Mouse (Mus musculus) heart, embryonic 16.5 days (tissue): ENCODE results near the gene Apoc2. TPM values are rescaled to one million over a fixed set of nuclear protein-coding genes. Genes with fewer than 3 reads are reported as not detected.

Experiments
- ATAC-seq: fragments of 200-750 bp; cut with Nextera tagmentation; replicated peaks from 2 replicates; pipeline ENCODE4 v1.8.0; 2017; ENCODE audit warnings: moderate number of reproducible peaks; ENCODE audit not compliant: insufficient read depth, low FRiP score; ENCODE audit errors: extremely low read depth
- H3K27ac ChIP-seq: fragments of 300-500 bp; sonication (generic); 2 replicates; pipeline ENCODE4 v1.5.1; 2014; ENCODE audit warnings: mild to moderate bottlenecking, low read length, control low read depth, moderate library complexity
- H3K27me3 ChIP-seq: fragments of 300-500 bp; sonication (generic); 2 replicates; pipeline ENCODE4 v1.6.1; 2014; ENCODE audit warnings: low read length, mixed read lengths; ENCODE audit not compliant: control insufficient read depth, insufficient read depth
- H3K36me3 ChIP-seq: fragments of 300-500 bp; sonication (generic); 2 replicates; pipeline ENCODE4 v1.6.1; 2014; ENCODE audit not compliant: control insufficient read depth, insufficient read depth
- H3K4me1 ChIP-seq: fragments of 300-500 bp; sonication (generic); 2 replicates; pipeline ENCODE4 v1.6.1; 2014; ENCODE audit warnings: low read length, mixed read lengths; ENCODE audit not compliant: control insufficient read depth, insufficient read depth
- H3K4me2 ChIP-seq: fragments of 300-500 bp; sonication (generic); 2 replicates; pipeline ENCODE4 v1.6.1; 2014; ENCODE audit warnings: low read depth, mild to moderate bottlenecking, control low read depth, low read length
- H3K4me3 ChIP-seq: fragments of 300-500 bp; sonication (generic); 2 replicates; pipeline ENCODE4 v1.5.1; 2014; ENCODE audit warnings: mild to moderate bottlenecking, control low read depth, low read length
- H3K9ac ChIP-seq: fragments of 300-500 bp; sonication (generic); 2 replicates; pipeline ENCODE4 v1.6.1; 2014; ENCODE audit warnings: low read length, control low read depth
- H3K9me3 ChIP-seq: fragments of 300-500 bp; sonication (generic); replicated peaks from 2 replicates; pipeline ENCODE4 v1.6.1; 2016; ENCODE audit warnings: low read length; ENCODE audit not compliant: control insufficient read depth
- WGBS: fragments of 180-500 bp; shearing (Covaris S2); extraction: QIAGEN DNeasy Blood & Tissue Kit; methylation state at CpG from one replicate; pipeline ENCODE4 v1.1.7; 2014; 5-methylcytosine and 5-hydroxymethylcytosine counted together
- polyA plus RNA-seq: library from polyadenylated mRNA; unstranded; fragments of >200 nt; fragmentation: Nextera tagmentation; extraction: Ambion mirVana; gene quantifications from 2 replicates; pipeline ENCODE4 v1.2.1, GENCODE M21; 2015

Gene Apoc2
- polyA plus RNA-seq, 1 experiment from 2014 or later = 1.2 TPM

DNA sequence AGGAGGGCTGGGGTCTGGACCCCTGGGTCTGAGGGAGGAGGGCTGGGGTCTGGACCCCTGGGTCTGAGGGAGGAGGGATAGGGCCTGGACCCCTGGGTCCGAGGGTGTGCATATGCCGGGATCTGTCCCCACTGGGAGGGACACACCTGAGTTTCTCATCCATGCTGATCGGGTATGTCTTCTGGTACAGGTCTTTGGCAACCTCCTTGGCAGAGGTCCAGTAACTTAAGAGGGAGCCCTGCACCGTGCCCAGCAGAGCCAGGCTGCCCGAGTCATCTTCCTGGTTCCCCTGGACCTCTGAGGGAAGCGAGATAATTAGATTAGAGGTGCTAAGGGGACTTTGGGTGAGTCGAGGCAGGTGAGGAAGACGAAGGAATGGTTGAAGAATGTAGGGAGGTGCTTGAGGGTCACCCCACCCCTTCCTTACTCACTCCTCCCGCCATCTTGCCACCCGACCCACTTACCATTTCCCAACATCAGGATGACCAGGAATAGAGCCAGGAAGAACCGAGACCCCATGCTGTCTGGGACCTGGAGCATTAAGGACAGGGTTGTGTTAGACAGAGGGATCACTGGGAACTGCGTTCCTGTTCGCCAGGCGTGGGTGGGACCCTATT lies 4.5 kb downstream of the Apoc2 start:
- H3K36me3 ChIP-seq = no peaks in the 10 kb centered on the region
- peaks cover 5% of the 10 kb centered on the region for H3K4me1 ChIP-seq
- no peak for ATAC-seq
- H3K27me3 ChIP-seq = no peaks in the 10 kb centered on the region
- no peak overlapping the region for H3K4me2 ChIP-seq
- H3K9me3 ChIP-seq = no peaks in the 10 kb centered on the region
- H3K27ac ChIP-seq = no peak overlapping the region
- no peak overlapping the region for H3K4me3 ChIP-seq
- 53% methylated on average over 14 of the region's 14 CpGs for WGBS
- H3K9ac ChIP-seq = no peak overlapping the region

DNA sequence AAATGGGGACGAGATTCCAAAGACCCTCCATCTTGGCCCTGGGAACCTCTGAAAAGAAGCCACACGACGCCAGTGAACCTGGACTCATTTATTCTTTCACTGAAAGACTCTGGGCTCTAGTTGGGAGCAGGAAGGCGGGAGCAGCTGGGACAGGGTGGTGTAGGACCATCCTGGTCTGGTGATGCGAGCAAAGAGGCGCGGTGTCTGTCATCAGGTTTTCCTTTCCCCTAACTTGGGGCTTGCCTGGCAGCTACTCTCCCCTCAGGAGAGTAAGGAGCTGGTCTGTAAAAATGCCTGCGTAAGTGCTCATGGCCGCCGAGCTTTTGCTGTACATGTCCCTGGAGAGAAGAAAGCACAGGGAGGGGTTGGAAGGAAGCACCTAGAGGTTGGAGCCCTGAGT lies 6.2 kb downstream of the Apoc2 start:
- Histone ChIP-seq H3K4me1 (peaks cover 5% of the 10 kb centered on the region), H3K9ac (no peak overlapping the region), H3K27ac (no peak overlapping the region), H3K4me3 (no peak overlapping the region), H3K4me2 (no peak overlapping the region), H3K9me3 (no peaks in the 10 kb centered on the region), H3K36me3 (no peaks in the 10 kb centered on the region), H3K27me3 (no peaks in the 10 kb centered on the region)
- 66% methylated on average over 10 of the region's 10 CpGs for WGBS
- no peak for ATAC-seq

DNA sequence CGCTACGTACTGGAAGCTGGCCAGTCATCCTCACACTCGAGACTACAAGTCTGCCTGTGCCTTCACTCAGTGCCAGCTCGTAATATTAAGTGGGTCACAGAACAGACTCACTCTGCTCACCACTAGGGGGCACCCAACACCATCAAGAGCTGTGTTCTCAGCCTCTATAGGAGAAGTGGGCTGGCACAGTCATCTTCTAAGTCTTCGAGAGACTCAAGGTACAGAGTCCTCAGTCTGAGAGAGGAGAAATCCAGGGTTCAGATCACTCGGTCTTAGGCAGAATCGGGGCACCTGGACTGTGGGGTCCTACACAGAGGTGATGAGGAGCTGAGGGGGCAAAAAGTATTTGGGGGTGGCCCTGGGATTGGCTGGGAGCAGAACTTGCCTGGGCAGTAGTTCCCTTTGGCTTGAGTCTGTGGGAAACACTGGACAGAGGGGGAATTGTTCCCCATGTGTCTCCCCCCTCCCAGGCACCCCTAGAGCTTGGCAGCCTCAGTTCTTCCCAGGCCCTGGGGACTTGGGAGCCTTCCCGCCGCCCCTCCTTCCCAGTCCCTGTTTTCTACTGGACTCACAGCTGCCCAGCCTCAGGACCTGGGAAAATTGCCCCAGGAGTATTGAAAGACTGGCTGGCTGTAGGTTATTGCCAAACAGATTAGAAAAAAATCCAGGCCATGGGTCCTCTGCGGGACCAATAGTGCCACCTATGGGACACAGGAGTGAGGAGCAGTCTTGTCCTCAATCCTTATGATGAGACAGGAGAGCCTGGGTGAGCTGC lies 8.6 kb downstream of the Apoc2 start:
- H3K27ac ChIP-seq = peak overlapping the region; percentile 58; the same call in 1 of the 2 replicates
- no peaks in the 10 kb centered on the region for H3K36me3 ChIP-seq
- ATAC-seq = peak; percentile 72
- H3K4me3 ChIP-seq = no peak overlapping the region
- no peaks in the 10 kb centered on the region for H3K9me3 ChIP-seq
- WGBS = 7% methylated on average over 10 of the region's 10 CpGs
- peak overlapping the region; percentile 44 for H3K9ac ChIP-seq
- H3K4me2 ChIP-seq = peak overlapping the region; percentile 31; the same call in 1 of the 2 replicates
- peaks cover 10% of the 10 kb centered on the region for H3K4me1 ChIP-seq
- H3K27me3 ChIP-seq = no peaks in the 10 kb centered on the region

DNA sequence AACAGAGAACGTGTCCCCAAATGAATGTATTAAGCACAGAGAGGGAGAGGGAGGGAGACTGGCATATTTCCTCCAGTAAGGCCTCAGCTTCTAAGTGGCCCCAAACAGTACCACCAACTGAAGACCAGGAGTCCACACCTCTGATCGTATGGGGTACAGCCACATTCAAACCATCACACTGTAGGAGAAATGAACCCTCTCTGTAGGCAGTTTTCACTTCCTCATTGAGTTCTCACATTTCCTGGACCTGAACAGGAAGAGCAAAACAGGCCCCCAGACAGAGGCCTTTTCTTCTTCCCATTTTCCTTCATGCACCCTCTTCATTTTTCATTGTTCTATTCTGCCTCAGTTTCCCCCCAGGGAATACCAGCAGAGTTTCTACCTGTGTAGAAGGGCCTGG lies 10.3 kb downstream of the Apoc2 start:
- ATAC-seq = no peak
- Histone ChIP-seq H3K4me1 (peaks cover 24% of the 10 kb centered on the region), H3K27ac (no peak overlapping the region), H3K9ac (no peak overlapping the region), H3K9me3 (no peaks in the 10 kb centered on the region), H3K4me2 (no peak overlapping the region), H3K36me3 (no peaks in the 10 kb centered on the region), H3K27me3 (no peaks in the 10 kb centered on the region), H3K4me3 (no peak overlapping the region)
- WGBS = 63% methylated on average over 2 of the region's 2 CpGs

DNA sequence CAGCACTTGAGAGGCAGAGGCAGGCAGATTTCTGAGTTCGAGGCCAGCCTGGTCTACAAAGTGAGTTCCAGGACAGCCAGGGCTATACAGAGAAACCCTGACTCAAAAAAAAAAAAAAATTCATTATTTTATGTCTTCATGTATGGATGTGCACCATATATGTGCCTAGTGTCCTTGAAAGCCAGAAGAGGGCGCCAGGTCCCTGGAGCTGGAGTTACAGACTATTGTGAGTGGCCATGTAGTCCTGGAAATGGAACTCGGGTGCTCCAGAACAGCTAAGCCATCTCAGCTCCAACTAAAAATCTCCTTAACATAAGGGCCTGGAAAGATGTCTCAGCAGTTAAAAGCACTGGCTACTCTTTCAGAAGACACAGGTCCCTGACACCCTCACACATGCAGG lies 11.0 kb downstream of the Apoc2 start:
- H3K4me2 ChIP-seq = no peak overlapping the region
- H3K4me3 ChIP-seq = no peak overlapping the region
- no peak overlapping the region for H3K9ac ChIP-seq
- H3K4me1 ChIP-seq = peaks cover 26% of the 10 kb centered on the region
- 52% methylated on average over 3 of the region's 3 CpGs for WGBS
- H3K27ac ChIP-seq = no peak overlapping the region
- no peaks in the 10 kb centered on the region for H3K36me3 ChIP-seq
- H3K27me3 ChIP-seq = no peaks in the 10 kb centered on the region
- no peak for ATAC-seq
- no peaks in the 10 kb centered on the region for H3K9me3 ChIP-seq

DNA sequence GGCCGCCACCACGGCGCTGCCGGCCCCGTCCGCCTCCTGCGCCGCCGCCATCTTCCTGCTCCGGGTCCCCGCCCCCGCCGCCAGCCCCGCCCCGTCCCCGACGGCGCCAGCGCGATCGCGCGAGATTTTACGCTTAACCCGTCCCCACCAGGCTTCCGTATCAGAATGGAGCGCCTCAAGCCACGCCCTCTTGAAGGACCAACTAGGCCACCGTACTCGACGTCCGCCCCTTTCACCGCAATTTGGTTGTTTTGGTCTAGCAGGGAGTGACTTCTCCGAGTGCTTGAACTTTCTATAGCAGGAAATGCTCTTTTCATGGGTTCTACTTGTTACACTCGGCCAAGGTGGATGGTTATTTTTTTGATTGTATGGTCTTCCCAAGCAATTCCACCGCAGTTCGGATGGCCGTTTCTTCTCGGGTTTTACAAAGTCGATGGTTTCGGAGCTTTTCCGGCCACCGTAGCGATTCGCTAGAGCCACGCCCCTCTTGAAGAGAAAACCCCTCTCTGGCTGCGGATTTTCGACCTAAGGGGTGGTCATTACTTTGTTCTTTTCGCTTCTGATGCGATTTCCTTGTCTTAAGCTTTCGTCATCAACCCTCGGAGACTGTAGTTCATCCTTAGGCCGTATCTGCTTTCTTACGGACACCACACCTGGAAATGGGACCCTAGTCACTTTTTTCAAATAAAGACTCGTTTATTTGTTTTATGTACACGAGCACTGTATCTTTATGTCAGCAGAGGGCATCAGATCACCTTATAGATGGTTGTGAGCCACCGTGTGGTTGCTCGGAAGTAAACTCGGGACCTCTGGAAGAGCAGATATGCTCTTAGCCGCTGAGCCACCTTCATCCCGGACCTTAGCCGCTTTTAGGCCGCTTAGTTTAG lies 12.5 kb downstream of the Apoc2 start, which contains the start of gene Clptm1:
Clptm1 (minus strand) TSS at position 79 of the 887 bp plus-strand sequence.
- Histone ChIP-seq H3K4me1 (peaks cover 26% of the 10 kb centered on the region), H3K36me3 (no peaks in the 10 kb centered on the region), H3K9ac (peak within 1 kb of the TSS; percentile 98), H3K4me2 (peak within 1 kb of the TSS; percentile 96), H3K27me3 (no peaks in the 10 kb centered on the region), H3K4me3 (peak within 1 kb of the TSS; percentile 98), H3K27ac (peak within 1 kb of the TSS; percentile 87), H3K9me3 (no peaks in the 10 kb centered on the region)
- ATAC-seq = peak; percentile 84
- WGBS = under 1% methylated on average over 63 of the region's 63 CpGs

DNA sequence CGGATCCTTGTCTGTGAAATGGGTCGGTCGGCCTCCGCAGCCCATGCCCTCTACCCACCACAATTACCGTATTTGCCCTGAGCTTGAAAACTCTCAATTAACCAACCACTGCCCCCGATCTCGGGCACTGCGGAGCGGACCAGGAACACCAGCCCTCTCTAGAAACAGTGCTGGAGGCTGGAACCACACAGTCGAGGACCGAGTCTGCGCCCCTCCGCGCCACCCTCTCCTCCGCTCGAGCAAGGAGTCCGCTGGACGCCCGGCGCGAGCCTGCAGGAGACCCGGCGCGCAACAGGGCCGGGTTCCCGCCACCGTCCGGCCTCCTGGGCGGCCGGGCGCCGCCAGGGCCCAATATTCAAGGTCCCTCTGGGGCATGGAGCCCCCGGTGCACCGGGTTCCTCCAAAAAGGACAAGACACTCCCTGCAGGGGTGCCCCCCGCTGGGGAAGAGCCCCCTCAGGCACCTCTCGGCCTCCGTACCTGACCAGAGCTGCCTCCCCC lies 13.2 kb downstream of the Apoc2 start:
- peaks cover 26% of the 10 kb centered on the region for H3K4me1 ChIP-seq
- H3K27ac ChIP-seq = peak overlapping the region; percentile 65
- no peaks in the 10 kb centered on the region for H3K9me3 ChIP-seq
- WGBS = under 1% methylated on average over 37 of the region's 37 CpGs
- no peaks in the 10 kb centered on the region for H3K36me3 ChIP-seq
- ATAC-seq = peak; percentile 26
- H3K9ac ChIP-seq = peak overlapping the region; percentile 98
- no peaks in the 10 kb centered on the region for H3K27me3 ChIP-seq
- peak overlapping the region; percentile 96 for H3K4me2 ChIP-seq
- H3K4me3 ChIP-seq = peak overlapping the region; percentile 98

DNA sequence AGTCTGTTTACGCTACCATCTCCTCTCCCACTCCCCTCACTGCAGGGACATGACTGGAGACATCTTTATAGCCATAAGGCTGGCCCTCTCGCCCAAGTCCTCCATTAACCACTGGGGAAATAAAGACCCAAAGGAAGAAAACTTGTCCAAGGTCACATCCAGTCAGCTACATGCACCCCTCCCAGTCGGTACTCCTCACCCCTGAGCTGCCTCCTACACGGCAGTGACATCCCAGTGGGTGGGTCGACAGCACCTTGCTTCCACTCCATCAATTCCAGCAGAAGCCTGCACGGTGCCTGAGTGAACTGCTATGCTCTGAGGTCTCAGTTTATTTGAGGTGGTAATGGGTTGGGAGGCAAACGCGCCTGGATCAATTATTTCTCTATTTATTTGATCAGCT lies 13.8 kb downstream of the Apoc2 start:
- 10% methylated on average over 8 of the region's 8 CpGs for WGBS
- Histone ChIP-seq H3K4me2 (peak overlapping the region; percentile 96), H3K4me3 (peak overlapping the region; percentile 98), H3K9me3 (no peaks in the 10 kb centered on the region), H3K9ac (peak overlapping the region; percentile 98), H3K4me1 (peaks cover 21% of the 10 kb centered on the region), H3K36me3 (no peaks in the 10 kb centered on the region), H3K27me3 (no peaks in the 10 kb centered on the region), H3K27ac (no peak overlapping the region)
- ATAC-seq = no peak
